Mouse (Mus musculus) heart, embryonic 11.5 days (tissue): Measurements from ENCODE around the gene Nup210l. TPM values are rescaled to one million over a fixed set of nuclear protein-coding genes. Genes with fewer than 3 reads are reported as not detected.

Experiments used
- ATAC-seq: fragments of 200-750 bp; cut with Nextera tagmentation; replicated peaks from 2 replicates; pipeline ENCODE4 v1.8.0; 2017; ENCODE audit warnings: moderate library complexity; ENCODE audit not compliant: insufficient number of reproducible peaks, low FRiP score, low TSS enrichment
- H3K27ac ChIP-seq: fragments of 300-500 bp; sonication (generic); 2 replicates; pipeline ENCODE4 v1.5.1; 2014; ENCODE audit warnings: mild to moderate bottlenecking, low read depth, low read length
- H3K27me3 ChIP-seq: fragments of 300-500 bp; sonication (generic); 2 replicates; pipeline ENCODE4 v1.6.1; 2014; ENCODE audit warnings: mild to moderate bottlenecking, low read length, mixed read lengths; ENCODE audit not compliant: control insufficient read depth, insufficient read depth
- H3K36me3 ChIP-seq: fragments of 300-500 bp; sonication (generic); 2 replicates; pipeline ENCODE4 v1.6.1; 2014; ENCODE audit warnings: mild to moderate bottlenecking, low read length, moderate library complexity, mixed read lengths; ENCODE audit not compliant: control insufficient read depth, insufficient read depth
- H3K4me1 ChIP-seq: fragments of 300-500 bp; sonication (generic); 2 replicates; pipeline ENCODE4 v1.6.1; 2014; ENCODE audit warnings: low read length; ENCODE audit not compliant: control insufficient read depth, insufficient read depth
- H3K4me2 ChIP-seq: fragments of 300-500 bp; sonication (generic); 2 replicates; pipeline ENCODE4 v1.6.1; 2014; ENCODE audit warnings: mild to moderate bottlenecking, moderate library complexity
- H3K4me3 ChIP-seq: fragments of 300-500 bp; sonication (generic); 2 replicates; pipeline ENCODE4 v1.5.1; 2014; ENCODE audit warnings: low read depth, low read length
- H3K9ac ChIP-seq: fragments of 300-500 bp; sonication (generic); 2 replicates; pipeline ENCODE4 v1.6.1; 2014; ENCODE audit warnings: mild to moderate bottlenecking, low read depth, low read length, moderate library complexity
- H3K9me3 ChIP-seq: fragments of 300-500 bp; sonication (generic); replicated peaks from 2 replicates; pipeline ENCODE4 v1.6.1; 2016; ENCODE audit warnings: low read length; ENCODE audit not compliant: control insufficient read depth
- WGBS: fragments of 180-500 bp; shearing (Covaris S2); extraction: QIAGEN DNeasy Blood & Tissue Kit; methylation state at CpG from one replicate; pipeline ENCODE4 v1.1.7; 2014; ENCODE audit not compliant: insufficient replicate concordance; 5-methylcytosine and 5-hydroxymethylcytosine counted together
- polyA plus RNA-seq: library from polyadenylated mRNA; unstranded; fragments of >200 nt; fragmentation: Nextera tagmentation; extraction: Ambion mirVana; gene quantifications from 2 replicates; pipeline ENCODE4 v1.2.1, GENCODE M21; 2014

Gene Nup210l
- polyA plus RNA-seq, 1 experiment from 2014 or later, result 0.60 TPM

DNA sequence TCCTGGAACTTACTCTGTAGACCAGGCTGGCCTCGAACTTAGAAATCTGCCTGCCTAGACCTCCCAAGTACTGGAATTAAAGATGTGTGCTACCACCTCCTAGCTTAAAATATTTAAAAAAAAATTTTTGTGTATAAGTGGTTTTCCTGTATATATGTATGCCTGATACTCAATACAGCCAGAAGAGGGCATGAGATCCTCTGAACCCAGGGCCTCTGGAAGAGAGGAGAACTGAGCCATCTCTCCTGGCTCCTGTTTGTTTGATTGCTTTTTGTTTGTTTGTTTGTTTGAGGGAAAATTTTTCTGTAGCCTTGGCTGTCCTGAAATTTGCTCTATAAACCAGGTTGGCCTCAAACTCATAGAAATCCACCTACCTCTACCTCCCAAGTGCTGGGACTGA, 29.4 kb downstream of the Nup210l start:
- no peak overlapping the region for H3K4me3 ChIP-seq
- WGBS, result 80% methylated on average over 1 of the region's 1 CpGs
- H3K27ac ChIP-seq, result no peak overlapping the region
- no peak overlapping the region for H3K4me2 ChIP-seq
- H3K4me1 ChIP-seq, result 0 out of 2 replicates have a peak, but pooled peaks cover 2% of the 10 kb centered on the region
- H3K9ac ChIP-seq, result no peak overlapping the region
- H3K27me3 ChIP-seq, result no peaks in the 10 kb centered on the region
- H3K9me3 ChIP-seq, result no peaks in the 10 kb centered on the region
- ATAC-seq, result no peak
- H3K36me3 ChIP-seq, result no peaks in the 10 kb centered on the region

DNA sequence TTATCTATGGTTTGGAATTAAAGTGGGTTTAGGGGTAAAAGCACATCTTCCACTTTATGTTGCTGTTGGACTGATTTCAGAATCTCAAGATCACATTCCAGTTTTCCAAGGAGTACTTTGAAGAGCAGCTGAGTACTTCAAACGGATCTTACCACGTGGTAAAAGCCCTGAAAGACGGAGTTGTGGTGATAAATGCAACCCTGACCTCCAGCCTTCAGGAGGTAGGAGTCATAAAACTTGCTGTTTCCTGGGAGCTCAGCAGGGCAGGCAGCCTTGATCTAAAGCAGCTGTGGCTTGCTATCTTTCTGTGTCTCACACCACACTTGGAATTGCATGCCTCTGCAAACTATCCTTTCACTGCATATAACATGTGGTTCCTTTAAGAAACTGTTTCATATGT, 30.6 kb downstream of the Nup210l start:
- ATAC-seq, result no peak
- Histone ChIP-seq H3K4me2 (no peak overlapping the region), H3K9ac (no peak overlapping the region), H3K4me1 (0 out of 2 replicates have a peak, but pooled peaks cover 2% of the 10 kb centered on the region), H3K4me3 (no peak overlapping the region), H3K36me3 (no peaks in the 10 kb centered on the region), H3K27me3 (no peaks in the 10 kb centered on the region), H3K27ac (no peak overlapping the region), H3K9me3 (no peaks in the 10 kb centered on the region)
- 38% methylated on average over 3 of the region's 3 CpGs for WGBS

DNA sequence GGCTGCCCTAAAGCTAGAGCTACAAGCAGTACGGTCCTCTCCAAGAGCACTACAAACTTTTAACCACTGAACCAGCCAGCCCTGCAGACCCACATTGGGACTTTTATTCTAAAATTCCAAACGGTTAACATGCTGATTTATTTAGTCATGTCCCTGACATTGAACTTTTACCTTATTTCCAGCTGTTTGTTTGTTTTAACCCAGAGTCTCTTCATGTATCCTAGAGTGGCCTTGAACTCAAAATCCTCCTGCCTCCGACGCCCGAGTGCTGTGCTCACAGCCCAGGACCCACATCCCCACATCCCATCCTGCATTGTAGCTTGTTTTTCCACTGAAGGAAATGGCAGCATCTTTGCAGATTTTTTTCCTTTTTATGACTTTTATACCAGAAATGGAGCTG, 31.1 kb downstream of the Nup210l start:
- no peaks in the 10 kb centered on the region for H3K9me3 ChIP-seq
- no peak overlapping the region for H3K4me3 ChIP-seq
- 0 out of 2 replicates have a peak, but pooled peaks cover 2% of the 10 kb centered on the region for H3K4me1 ChIP-seq
- H3K36me3 ChIP-seq, result no peaks in the 10 kb centered on the region
- no peak overlapping the region for H3K27ac ChIP-seq
- WGBS, result 81% methylated on average over 5 of the region's 5 CpGs
- H3K27me3 ChIP-seq, result no peaks in the 10 kb centered on the region
- no peak overlapping the region for H3K9ac ChIP-seq
- ATAC-seq, result no peak
- H3K4me2 ChIP-seq, result no peak overlapping the region

DNA sequence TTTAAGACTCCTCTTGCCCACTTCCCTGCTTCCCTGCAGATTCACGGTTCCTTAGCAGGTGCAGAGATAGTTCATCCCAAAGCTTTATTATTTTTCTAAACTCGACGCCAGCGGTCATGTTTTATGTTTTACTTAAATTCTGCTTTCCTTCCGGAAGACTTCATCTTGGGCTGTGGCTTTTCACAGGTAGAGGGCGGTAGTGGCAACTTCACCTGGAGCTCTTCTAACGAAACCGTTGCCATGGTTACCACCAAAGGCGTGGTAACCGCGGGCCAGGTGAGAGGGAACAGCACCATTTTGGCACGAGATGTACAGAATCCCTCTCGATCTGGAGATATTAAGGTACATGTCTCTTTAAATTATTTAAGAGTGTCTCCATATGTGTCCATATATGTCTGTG, 32.7 kb downstream of the Nup210l start:
- Histone ChIP-seq H3K4me1 (0 out of 2 replicates have a peak, but pooled peaks cover 2% of the 10 kb centered on the region), H3K4me2 (no peak overlapping the region), H3K27ac (no peak overlapping the region), H3K9me3 (no peaks in the 10 kb centered on the region), H3K9ac (no peak overlapping the region), H3K4me3 (no peak overlapping the region), H3K27me3 (no peaks in the 10 kb centered on the region), H3K36me3 (no peaks in the 10 kb centered on the region)
- no peak for ATAC-seq
- whole genome bisulfite sequencing, result 31% methylated on average over 13 of the region's 13 CpGs

DNA sequence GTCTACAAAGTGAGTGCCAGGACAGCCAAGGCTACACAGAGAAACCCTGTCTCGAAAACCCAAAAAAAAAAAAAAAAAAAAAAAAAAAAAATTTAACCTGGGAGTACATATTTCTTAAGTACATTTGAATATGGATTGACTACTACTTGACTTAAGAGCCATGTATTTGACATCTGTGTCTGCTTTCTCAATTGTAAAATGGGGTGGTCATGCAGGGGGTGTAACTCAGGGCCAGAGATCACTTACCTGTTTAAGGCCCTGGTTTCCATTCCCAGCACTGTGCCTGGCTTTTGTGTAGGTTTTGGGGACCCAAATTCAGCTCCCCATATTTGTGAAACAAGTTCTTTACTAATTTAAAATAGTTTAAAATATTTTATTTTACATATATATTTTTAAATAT, 33.7 kb downstream of the Nup210l start:
- Histone ChIP-seq H3K4me3 (no peak overlapping the region), H3K4me1 (0 out of 2 replicates have a peak, but pooled peaks cover 2% of the 10 kb centered on the region), H3K4me2 (no peak overlapping the region), H3K9ac (no peak overlapping the region), H3K36me3 (no peaks in the 10 kb centered on the region), H3K9me3 (no peaks in the 10 kb centered on the region), H3K27ac (no peak overlapping the region), H3K27me3 (no peaks in the 10 kb centered on the region)
- ATAC-seq, result no peak
- WGBS, result 89% methylated on average over 1 of the region's 1 CpGs

DNA sequence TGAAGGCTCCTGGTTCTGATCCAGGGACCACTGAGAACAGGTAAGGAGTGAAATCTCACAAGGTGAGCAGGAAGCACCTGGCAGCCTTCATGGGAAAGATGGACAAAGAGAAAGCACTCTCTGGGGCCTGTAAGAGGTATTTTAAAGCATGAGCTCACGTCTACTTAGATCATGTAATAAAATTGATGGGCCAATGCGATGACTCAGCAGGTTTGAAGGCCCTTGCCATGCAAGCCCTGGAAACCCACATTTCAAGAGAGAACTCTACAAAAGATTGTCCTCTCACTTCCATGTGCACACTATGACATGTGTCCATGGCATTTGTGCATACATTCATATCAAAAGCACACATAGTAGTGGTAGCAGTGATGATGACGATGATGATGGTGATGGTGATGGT, 36.0 kb downstream of the Nup210l start:
- Histone ChIP-seq H3K4me2 (no peak overlapping the region), H3K9ac (no peak overlapping the region), H3K36me3 (no peaks in the 10 kb centered on the region), H3K27ac (no peak overlapping the region), H3K27me3 (no peaks in the 10 kb centered on the region), H3K4me3 (no peak overlapping the region), H3K9me3 (no peaks in the 10 kb centered on the region), H3K4me1 (no peaks in the 10 kb centered on the region)
- no peak for ATAC-seq
- 89% methylated on average over 3 of the region's 3 CpGs for WGBS

DNA sequence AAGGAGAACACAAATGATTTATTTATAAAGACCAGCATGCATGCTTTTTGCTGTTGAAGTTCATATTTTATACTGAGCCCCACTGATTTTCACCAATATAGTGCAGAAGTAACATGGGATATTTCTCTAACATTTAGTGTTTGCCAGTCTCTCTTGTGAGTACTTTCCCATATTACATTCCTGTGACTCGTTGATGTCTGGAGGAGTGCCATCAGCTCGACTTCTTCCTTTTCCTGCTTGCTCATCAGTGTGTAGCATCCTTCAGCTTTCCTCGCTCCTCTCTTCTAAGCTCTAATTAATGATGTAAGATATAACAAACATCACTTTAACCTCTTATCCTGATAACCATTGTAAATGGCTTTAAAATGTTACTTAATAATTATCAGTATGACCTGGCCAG, 41.5 kb downstream of the Nup210l start:
- Histone ChIP-seq H3K9ac (no peak overlapping the region), H3K4me1 (no peaks in the 10 kb centered on the region), H3K36me3 (no peaks in the 10 kb centered on the region), H3K4me3 (no peak overlapping the region), H3K4me2 (no peak overlapping the region), H3K9me3 (no peaks in the 10 kb centered on the region), H3K27ac (no peak overlapping the region), H3K27me3 (no peaks in the 10 kb centered on the region)
- 70% methylated on average over 3 of the region's 3 CpGs for WGBS
- no peak for ATAC-seq

DNA sequence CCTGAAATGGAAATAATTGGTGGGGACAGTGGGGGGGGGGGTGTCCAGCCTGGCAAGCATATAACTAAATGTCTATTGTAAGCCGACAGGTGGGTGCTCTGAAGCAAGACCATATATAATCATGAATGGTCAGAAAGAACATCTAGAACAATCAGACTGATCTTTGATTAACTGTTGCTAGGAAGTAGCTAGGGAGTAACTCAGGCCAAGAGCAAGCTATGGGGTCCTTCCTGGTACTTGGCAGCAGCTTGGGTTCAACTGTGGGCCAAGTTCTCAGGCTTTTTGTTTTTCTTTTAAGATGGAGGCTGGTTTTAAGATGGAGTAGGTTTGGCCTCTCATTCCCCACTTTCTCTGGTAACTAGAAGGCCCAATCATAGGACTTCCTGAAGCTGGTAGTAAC, 42.7 kb downstream of the Nup210l start:
- Histone ChIP-seq H3K4me3 (no peak overlapping the region), H3K9ac (no peak overlapping the region), H3K4me2 (no peak overlapping the region), H3K27me3 (no peaks in the 10 kb centered on the region), H3K27ac (no peak overlapping the region), H3K4me1 (no peaks in the 10 kb centered on the region), H3K9me3 (no peaks in the 10 kb centered on the region), H3K36me3 (no peaks in the 10 kb centered on the region)
- no peak for ATAC-seq
- WGBS, result 89% methylated on average over 1 of the region's 1 CpGs

DNA sequence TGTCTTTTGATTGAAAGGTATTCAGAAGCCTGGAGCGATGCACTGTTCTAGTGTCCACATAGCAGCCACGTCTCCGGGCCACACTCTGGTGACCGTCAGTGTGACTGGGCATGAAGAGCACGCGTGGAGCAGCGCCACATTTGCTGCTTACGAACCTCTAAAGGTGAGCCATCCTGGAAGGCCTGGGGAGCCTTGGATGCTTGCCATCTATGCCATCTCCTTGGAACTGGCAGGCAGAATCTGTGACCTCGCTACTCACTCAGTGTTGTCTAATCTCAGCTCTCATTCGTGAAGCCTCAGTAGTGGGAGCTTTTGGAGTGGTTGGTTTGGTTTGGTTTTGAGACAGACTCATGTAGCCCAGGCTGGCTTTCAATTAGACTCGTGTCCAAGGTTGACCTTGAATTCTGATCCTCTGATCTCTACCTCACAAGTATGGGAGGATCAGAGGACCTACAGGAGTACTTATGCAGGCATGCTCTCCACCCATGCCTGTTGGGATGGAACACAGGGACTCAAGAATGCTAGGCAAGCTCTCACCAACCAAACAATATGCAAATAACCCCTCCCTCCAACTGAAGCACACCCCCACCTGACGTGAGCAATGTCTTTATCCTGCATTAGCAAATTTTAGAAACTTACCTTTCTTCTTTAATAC, 47.3 kb downstream of the Nup210l start:
- H3K4me2 ChIP-seq, result no peak overlapping the region
- H3K4me3 ChIP-seq, result no peak overlapping the region
- no peak overlapping the region for H3K27ac ChIP-seq
- no peak overlapping the region for H3K9ac ChIP-seq
- no peak for ATAC-seq
- H3K36me3 ChIP-seq, result no peaks in the 10 kb centered on the region
- no peaks in the 10 kb centered on the region for H3K27me3 ChIP-seq
- H3K4me1 ChIP-seq, result no peaks in the 10 kb centered on the region
- no peaks in the 10 kb centered on the region for H3K9me3 ChIP-seq
- WGBS, result 83% methylated on average over 12 of the region's 12 CpGs
